Mouse (Mus musculus) myocyte (in vitro differentiated cells): ENCODE results near the gene Necab2.

Experiments
- E2F4 ChIP-seq: IDR thresholded peaks from one replicate; pipeline ENCODE4 v1.6.1; 2011; ENCODE audit warnings: mild to moderate bottlenecking, control low read depth, moderate library complexity; ENCODE audit not compliant: insufficient read depth
- MYOD1 ChIP-seq, 3 experiments: IDR thresholded peaks; one replicate each; pipeline ENCODE4 v1.6.1; 2011; ENCODE audit warnings: control low read depth in 2 of 3, low read depth in 2 of 3, mild to moderate bottlenecking in 2 of 3, moderate library complexity in 1 of 3; ENCODE audit not compliant: insufficient read length in 2 of 3, control insufficient read depth in 1 of 3
- POLR2AphosphoS2 ChIP-seq: IDR thresholded peaks from one replicate; pipeline ENCODE4 v1.6.1; 2011; ENCODE audit warnings: low read depth, control low read depth; ENCODE audit not compliant: insufficient read length
- REST ChIP-seq: IDR thresholded peaks from one replicate; pipeline ENCODE4 v1.6.1; 2011; ENCODE audit warnings: mild to moderate bottlenecking, control low read depth, moderate library complexity; ENCODE audit not compliant: insufficient read depth, insufficient read length
- TCF12 ChIP-seq: IDR thresholded peaks from one replicate; pipeline ENCODE4 v1.6.1; 2011; ENCODE audit warnings: mild to moderate bottlenecking, control low read depth; ENCODE audit not compliant: poor library complexity, insufficient read depth, severe bottlenecking

GRCm38 (mm10) chr8:119510471-119510870, 64.0 kb downstream of the Necab2 start:
- TF ChIP-seq REST (no peak), MYOD1 (IDR thresholded peaks at IDR 0.05; ENCODE audit: control insufficient read depth in 1 of 3, insufficient read length in 2 of 3, low read depth in 2 of 3) (no peak), POLR2AphosphoS2 (no peak), TCF12 (no peak), E2F4 (no peak)
